ENCODE assay signal across 11 mouse cellular contexts in the genomic region with DNA sequence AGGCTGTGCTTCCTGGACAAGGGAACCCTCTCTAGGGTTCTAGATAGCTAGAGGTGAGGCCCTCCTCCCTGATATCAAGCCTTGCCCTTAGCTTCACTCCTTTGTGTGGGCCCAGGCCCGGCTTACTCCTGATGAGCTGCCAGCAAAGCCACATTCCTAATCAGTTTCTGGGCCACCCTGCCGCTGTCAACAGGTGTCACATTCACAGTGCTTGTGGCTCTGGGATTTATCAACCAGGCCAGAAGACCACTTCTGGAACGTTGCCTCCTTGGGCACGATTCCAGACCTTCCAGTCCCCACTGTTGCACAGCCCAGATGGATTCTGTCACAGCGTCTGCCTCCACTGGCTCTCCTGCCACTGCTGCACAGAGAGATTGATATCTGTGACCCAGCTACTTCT. TPM values are rescaled to one million over a fixed set of nuclear protein-coding genes. Genes with fewer than 3 reads are reported as not detected.
DNase-seq lines count a peak whose midpoint lies in the region; ATAC-seq and TF ChIP-seq lines count a peak whose summit lies in the region.
"Had no signal": no experiment of that assay in that cellular context is flagged by ENCODE, and none has a peak within 500 bp of the region (broad histone marks: within the 10 kb centered on the region; RNA-seq: fewer than 3 reads in every experiment).

No protein-coding gene starts in this region.

- H3K27ac ChIP-seq in intestine, embryonic 14.5 days (ENCODE audit: low read depth), result no peak overlapping the region; the same call in 1 of the 2 replicates
- no peak overlapping the region for H3K27ac ChIP-seq in intestine, embryonic 15.5 days
- no peak overlapping the region for H3K27ac ChIP-seq in MEL (ENCODE audit: control insufficient read depth, low read depth, low read length)
- H3K27ac ChIP-seq in heart, embryonic 11.5 days (ENCODE audit: low read depth, low read length), result peak overlapping the region; percentile 58
- H3K27ac ChIP-seq in lung, embryonic 15.5 days, result 0 out of 2 replicates have a peak overlapping the region, but pooled peaks have one; percentile 17
- no peak overlapping the region for H3K27ac ChIP-seq in hindbrain, embryonic 11.5 days (ENCODE audit: low read depth, low read length)
- no peak overlapping the region for H3K27ac ChIP-seq in hindbrain, embryonic 14.5 days
- H3K27ac ChIP-seq: limb, embryonic 12.5 days had no signal

- no peak for TF ChIP-seq POLR2A in MEL (IDR thresholded peaks at IDR 0.05; ENCODE audit: control insufficient read depth in 1 of 2, insufficient read depth in 1 of 2, low read depth in 1 of 2, low read length in 2 of 2, poor library complexity in 1 of 2)

- peaks cover 24% of the 10 kb centered on the region for H3K4me1 ChIP-seq in intestine, embryonic 14.5 days (replicated peaks; ENCODE audit: control insufficient read depth, insufficient read depth, low read length)
- H3K4me1 ChIP-seq in intestine, embryonic 15.5 days (replicated peaks), result peaks cover 25% of the 10 kb centered on the region
- peaks cover 0 to 10% of the 10 kb centered on the region in 2 experiments; a peak in 2 of 4 replicates for H3K4me1 ChIP-seq in MEL (ENCODE audit: control insufficient read depth in 1 of 2, insufficient read depth in 2 of 2, low read length in 2 of 2)
- H3K4me1 ChIP-seq in heart, embryonic 11.5 days (ENCODE audit: control insufficient read depth, insufficient read depth, low read length), result peaks cover 35% of the 10 kb centered on the region
- peaks cover 35% of the 10 kb centered on the region for H3K4me1 ChIP-seq in lung, embryonic 15.5 days
- H3K4me1 ChIP-seq in hindbrain, embryonic 11.5 days (replicated peaks; ENCODE audit: control insufficient read depth, insufficient read depth, low read length), result no peaks in the 10 kb centered on the region; the same call in 1 of the 2 replicates
- H3K4me1 ChIP-seq in hindbrain, embryonic 14.5 days (replicated peaks; ENCODE audit: control insufficient read depth, insufficient read depth, low read length), result 0 out of 2 replicates have a peak, but pooled peaks cover 3% of the 10 kb centered on the region

- peak; percentile 57 to 80 for TF ChIP-seq EP300 in MEL (IDR thresholded peaks at IDR 0.05; ENCODE audit: low read depth in 1 of 2, low read length in 2 of 2)

- DNase-seq in intestine, embryonic 14.5 days (ENCODE audit: low spot score), result no peak
- peak; percentile 74 for DNase-seq in MEL (ENCODE audit: low read depth, low spot score)
- DNase-seq in spleen, adult 18-20 months, result no peak
- no peak for DNase-seq in hindbrain, embryonic 11.5 days (ENCODE audit: low spot score)
- no peak for DNase-seq in hindbrain, embryonic 14.5 days (ENCODE audit: low spot score)
- DNase-seq: cerebellum, adult 9-10 months had no signal

- H3K36me3 ChIP-seq in intestine, embryonic 14.5 days (ENCODE audit: control insufficient read depth, insufficient read depth, low read length), result no peaks in the 10 kb centered on the region
- no peaks in the 10 kb centered on the region for H3K36me3 ChIP-seq in intestine, embryonic 15.5 days
- H3K36me3 ChIP-seq in MEL (ENCODE audit: control insufficient read depth in 1 of 2, insufficient read depth in 2 of 2, low read length in 2 of 2), result peaks cover 0 to 4% of the 10 kb centered on the region in 2 experiments; a peak in 2 of 4 replicates
- H3K36me3 ChIP-seq in heart, embryonic 11.5 days (ENCODE audit: control insufficient read depth, insufficient read depth, low read length), result no peaks in the 10 kb centered on the region
- H3K36me3 ChIP-seq in lung, embryonic 15.5 days, result no peaks in the 10 kb centered on the region
- no peaks in the 10 kb centered on the region for H3K36me3 ChIP-seq in hindbrain, embryonic 11.5 days (ENCODE audit: control insufficient read depth, insufficient read depth, low read length)
- no peaks in the 10 kb centered on the region for H3K36me3 ChIP-seq in hindbrain, embryonic 14.5 days (replicated peaks; ENCODE audit: control insufficient read depth, insufficient read depth)
- H3K36me3 ChIP-seq: limb, embryonic 12.5 days had no signal

- H3K4me2 ChIP-seq in intestine, embryonic 14.5 days (ENCODE audit: low read length), result no peak overlapping the region
- H3K4me2 ChIP-seq in intestine, embryonic 15.5 days (replicated peaks), result no peak overlapping the region
- H3K4me2 ChIP-seq in heart, embryonic 11.5 days, result no peak overlapping the region
- no peak overlapping the region for H3K4me2 ChIP-seq in lung, embryonic 15.5 days
- H3K4me2 ChIP-seq in hindbrain, embryonic 11.5 days (replicated peaks; ENCODE audit: low read depth, low read length), result no peak overlapping the region
- no peak overlapping the region for H3K4me2 ChIP-seq in hindbrain, embryonic 14.5 days (replicated peaks)
- H3K4me2 ChIP-seq: limb, embryonic 12.5 days had no signal

- 24% methylated on average over 5 of the region's 5 CpGs for WGBS in intestine, embryonic 14.5 days
- WGBS in intestine, embryonic 15.5 days, result 18% methylated on average over 5 of the region's 5 CpGs
- WGBS in heart, embryonic 11.5 days (ENCODE audit: insufficient replicate concordance), result 6% methylated on average over 5 of the region's 5 CpGs
- 13% methylated on average over 5 of the region's 5 CpGs for WGBS in lung, embryonic 15.5 days
- WGBS in hindbrain, embryonic 11.5 days, result 71% methylated on average over 5 of the region's 5 CpGs
- WGBS in hindbrain, embryonic 14.5 days, result 68% methylated on average over 5 of the region's 5 CpGs

- H3K79me2 ChIP-seq in MEL (ENCODE audit: control insufficient read depth, insufficient read depth, low read length, poor library complexity), result no peaks in the 10 kb centered on the region

- H3K9me3 ChIP-seq in intestine, embryonic 14.5 days (ENCODE audit: control insufficient read depth, low read length), result no peaks in the 10 kb centered on the region
- no peaks in the 10 kb centered on the region for H3K9me3 ChIP-seq in intestine, embryonic 15.5 days
- no peaks in the 10 kb centered on the region for H3K9me3 ChIP-seq in MEL (replicated peaks; ENCODE audit: insufficient read depth, low read length)
- H3K9me3 ChIP-seq in heart, embryonic 11.5 days (replicated peaks; ENCODE audit: control insufficient read depth, low read length), result no peaks in the 10 kb centered on the region
- H3K9me3 ChIP-seq in lung, embryonic 15.5 days, result no peaks in the 10 kb centered on the region
- no peaks in the 10 kb centered on the region for H3K9me3 ChIP-seq in hindbrain, embryonic 11.5 days (ENCODE audit: control insufficient read depth, low read length)
- H3K9me3 ChIP-seq in hindbrain, embryonic 14.5 days (ENCODE audit: control insufficient read depth, low read length), result no peaks in the 10 kb centered on the region
- H3K9me3 ChIP-seq: limb, embryonic 12.5 days had no signal

- ATAC-seq in intestine, embryonic 14.5 days (replicated peaks; ENCODE audit: low FRiP score, low TSS enrichment, low read depth), result 0 out of 2 replicates have a peak, but pooled peaks have one; percentile 28
- no peak for ATAC-seq in intestine, embryonic 15.5 days
- peak; percentile 70 for ATAC-seq in heart, embryonic 11.5 days (replicated peaks; ENCODE audit: insufficient number of reproducible peaks, low FRiP score, low TSS enrichment)
- ATAC-seq in lung, embryonic 15.5 days (ENCODE audit: borderline replicate concordance, extremely low read depth, low FRiP score, low TSS enrichment), result peak; percentile 43; the same call in 1 of the 2 replicates
- ATAC-seq in hindbrain, embryonic 11.5 days (ENCODE audit: low FRiP score), result no peak
- no peak for ATAC-seq in hindbrain, embryonic 14.5 days (ENCODE audit: low FRiP score)
- ATAC-seq: hindbrain, embryonic 16.5 days had no signal

- TF ChIP-seq RAD21 in MEL (IDR thresholded peaks at IDR 0.05; ENCODE audit: low read depth, low read length), result no peak

- TF ChIP-seq CTCF in MEL (IDR thresholded peaks at IDR 0.05 in 2 of 3, conservative IDR thresholded peaks at IDR 0.05 in 1 of 3; ENCODE audit: control insufficient read depth in 1 of 3, insufficient read depth in 1 of 3, low read depth in 2 of 3, low read length in 3 of 3, poor library complexity in 1 of 3, severe bottlenecking in 1 of 3), result no peak

- no peak overlapping the region for H3K4me3 ChIP-seq in intestine, embryonic 14.5 days (ENCODE audit: low read depth, low read length)
- no peak overlapping the region for H3K4me3 ChIP-seq in intestine, embryonic 15.5 days (replicated peaks)
- no peak overlapping the region for H3K4me3 ChIP-seq in MEL (ENCODE audit: control insufficient read depth in 1 of 2, insufficient read depth in 1 of 2, low read depth in 2 of 2, low read length in 2 of 2)
- no peak overlapping the region for H3K4me3 ChIP-seq in heart, embryonic 11.5 days (ENCODE audit: low read depth, low read length)
- H3K4me3 ChIP-seq in lung, embryonic 15.5 days, result no peak overlapping the region
- H3K4me3 ChIP-seq in hindbrain, embryonic 11.5 days (ENCODE audit: low read depth, low read length), result no peak overlapping the region
- no peak overlapping the region for H3K4me3 ChIP-seq in hindbrain, embryonic 14.5 days (replicated peaks; ENCODE audit: low read length)
- H3K4me3 ChIP-seq: limb, embryonic 12.5 days had no signal

- no peaks in the 10 kb centered on the region for H3K27me3 ChIP-seq in intestine, embryonic 14.5 days (replicated peaks; ENCODE audit: control insufficient read depth, insufficient read depth, low read length)
- no peaks in the 10 kb centered on the region for H3K27me3 ChIP-seq in intestine, embryonic 15.5 days (replicated peaks)
- no peaks in the 10 kb centered on the region; a peak in 2 of 4 replicates for H3K27me3 ChIP-seq in MEL (ENCODE audit: control insufficient read depth in 1 of 2, insufficient read depth in 2 of 2, low read length in 2 of 2)
- H3K27me3 ChIP-seq in heart, embryonic 11.5 days (ENCODE audit: control insufficient read depth, insufficient read depth, low read length), result peaks cover 4% of the 10 kb centered on the region; the same call in 1 of the 2 replicates
- H3K27me3 ChIP-seq in lung, embryonic 15.5 days, result 0 out of 2 replicates have a peak, but pooled peaks cover 2% of the 10 kb centered on the region
- H3K27me3 ChIP-seq in hindbrain, embryonic 11.5 days (ENCODE audit: control insufficient read depth, insufficient read depth, low read length), result no peaks in the 10 kb centered on the region
- H3K27me3 ChIP-seq in hindbrain, embryonic 14.5 days (ENCODE audit: control insufficient read depth, insufficient read depth, low read length), result no peaks in the 10 kb centered on the region
- H3K27me3 ChIP-seq: limb, embryonic 12.5 days had no signal

- H3K9ac ChIP-seq in intestine, embryonic 14.5 days (ENCODE audit: low read length), result no peak overlapping the region
- H3K9ac ChIP-seq in intestine, embryonic 15.5 days, result no peak overlapping the region
- no peak overlapping the region for H3K9ac ChIP-seq in MEL (ENCODE audit: control insufficient read depth, low read depth, low read length, poor library complexity, severe bottlenecking)
- H3K9ac ChIP-seq in heart, embryonic 11.5 days (ENCODE audit: low read depth, low read length), result no peak overlapping the region
- H3K9ac ChIP-seq in lung, embryonic 15.5 days, result no peak overlapping the region
- H3K9ac ChIP-seq in hindbrain, embryonic 11.5 days (ENCODE audit: low read depth, low read length), result no peak overlapping the region
- H3K9ac ChIP-seq in hindbrain, embryonic 14.5 days, result no peak overlapping the region
- H3K9ac ChIP-seq: limb, embryonic 12.5 days had no signal

RNA-seq across cellular contexts. Expression of gene Colq, which starts 30.3 kb away (rescaled TPM):
- 0.42 and 0.69 TPM in 2 replicates for polyA plus RNA-seq in intestine, embryonic 14.5 days (2014; fragmentation: Nextera tagmentation; extraction: Ambion mirVana)
- polyA plus RNA-seq in intestine, embryonic 15.5 days (2015; fragmentation: Nextera tagmentation; extraction: Ambion mirVana), result 0.61 and 0.65 TPM in 2 replicates
- not detected in 2 replicates for total RNA-seq in MEL (2012; rRNA removed)
- polyA plus RNA-seq in MEL (2012; ENCODE audit: insufficient read depth in 1 of 2, insufficient read length in 2 of 2, low read depth in 1 of 2, low replicate concordance in 2 of 2, missing spikeins in 1 of 2), result not detected
- 4.7 and 6.8 TPM in 2 replicates for polyA plus RNA-seq in heart, embryonic 11.5 days (2014; fragmentation: Nextera tagmentation; extraction: Ambion mirVana)
- polyA plus RNA-seq in lung, embryonic 15.5 days (2015; fragmentation: Nextera tagmentation; extraction: Ambion mirVana), result 0.87 and 1.9 TPM in 2 replicates
- polyA plus RNA-seq in hindbrain, embryonic 11.5 days (2014; fragmentation: Nextera tagmentation; extraction: Ambion mirVana), result 0.27 TPM in 1 of 2 replicates, not detected in the other
- 0.16 and 0.24 TPM in 2 replicates for polyA plus RNA-seq in hindbrain, embryonic 14.5 days (2014; fragmentation: Nextera tagmentation; extraction: Ambion mirVana)

Comparison
In these comparisons a context has a peak if more than half of its experiments do, and no peak if none do; other contexts are left out.
1. ATAC-seq: peak in intestine, embryonic 14.5 days (single experiment), heart, embryonic 11.5 days (single experiment) and lung, embryonic 15.5 days (single experiment); none in intestine, embryonic 15.5 days (single experiment), hindbrain, embryonic 11.5 days (single experiment) and hindbrain, embryonic 14.5 days (single experiment).
2. H3K27ac ChIP-seq: peak in heart, embryonic 11.5 days (single experiment) and lung, embryonic 15.5 days (single experiment); none in intestine, embryonic 14.5 days (single experiment), intestine, embryonic 15.5 days (single experiment), MEL (single experiment), hindbrain, embryonic 11.5 days (single experiment) and hindbrain, embryonic 14.5 days (single experiment).